Mouse (Mus musculus) kidney, adult 8-10 months (tissue): ENCODE measurements at regions not wholly inside any gene's neighbourhood (a gene's known extent, or its start where the extent isn't known, plus 50 kb on each side); places are given as distances from the start of the nearest gene placed in this dataset.
A peak's percentile ranks its signal among the peaks of the same experiment; 100 is the strongest.

Experiments used
- DNase-seq, 2 experiments: peaks; one replicate each; pipeline ENCODE4 v3.0.0; 2022

DNA sequence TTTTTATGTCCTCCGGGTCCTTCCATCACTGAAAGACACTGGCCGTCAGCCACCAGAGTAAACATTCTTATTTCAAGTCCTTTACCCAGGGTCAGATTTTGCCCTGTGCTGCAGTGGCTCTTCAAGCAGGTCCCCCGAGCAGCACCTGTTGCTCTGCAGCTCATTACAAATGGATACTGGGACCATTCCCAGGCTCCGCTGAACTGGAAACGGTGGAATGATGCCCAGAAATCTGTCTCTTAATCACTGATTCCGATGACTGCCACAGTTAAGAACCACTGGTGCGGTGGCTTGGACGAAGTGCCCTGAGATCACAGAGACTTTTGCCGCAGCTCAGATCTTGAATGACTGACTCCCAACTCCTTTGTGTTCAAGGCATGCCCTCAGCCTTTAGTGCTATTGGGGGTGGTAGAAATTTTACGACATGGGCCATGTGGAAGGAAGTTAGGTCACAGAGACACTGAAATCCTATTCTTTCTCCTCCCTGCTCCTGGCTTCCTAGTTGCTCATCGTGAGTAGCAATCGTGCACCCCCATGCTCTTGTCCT lies 179.6 kb upstream of the Prickle1 start:
- DNase-seq: peak; percentile 47 to 66

DNA sequence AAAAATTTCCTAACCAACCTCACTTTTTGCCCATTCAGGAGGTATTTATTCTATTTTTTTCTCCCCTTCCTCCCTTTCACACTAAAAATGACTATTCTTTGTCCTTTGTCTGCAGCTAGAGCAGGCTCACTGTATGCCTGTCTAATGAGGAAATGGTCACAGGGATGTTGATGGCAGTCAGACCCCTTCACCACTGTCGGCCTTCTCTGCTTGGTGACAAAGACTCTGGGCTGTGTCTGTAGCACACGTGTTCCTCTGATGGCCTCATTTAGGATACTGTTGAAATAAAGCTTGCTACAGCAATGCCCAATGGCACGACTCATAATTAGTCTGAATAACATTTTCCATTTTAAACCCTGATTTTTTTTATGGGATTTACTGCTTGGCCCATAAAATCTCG lies 178.6 kb upstream of the Prickle1 start:
- DNase-seq: no peak

DNA sequence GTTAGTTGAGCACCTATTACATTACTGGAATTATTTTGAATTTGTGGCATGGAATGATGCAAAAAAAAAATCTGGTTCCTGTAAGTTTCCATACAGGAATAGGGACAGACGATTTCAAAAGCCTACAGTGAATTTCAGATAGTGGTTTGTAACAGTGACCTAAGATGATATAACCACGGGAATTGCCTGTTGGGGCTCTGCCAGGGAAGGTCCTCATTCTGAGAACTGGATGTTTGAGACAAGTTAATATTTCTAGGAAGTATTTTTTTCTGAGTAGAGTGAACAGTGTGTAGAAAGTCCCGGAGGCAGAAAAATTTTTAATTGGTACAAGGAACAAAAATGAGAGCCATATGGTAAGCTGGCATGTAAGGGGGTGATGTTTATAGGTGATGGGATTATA lies 171.3 kb upstream of the Prickle1 start:
- DNase-seq: peak in 1 of 2 experiments; percentile 25

GRCm38 (mm10) chr15:93763047-93763446 lies 167.4 kb upstream of the Prickle1 start:
- DNase-seq: no peak

GRCm38 (mm10) chr15:93758204-93758836 lies 162.6 kb upstream of the Prickle1 start:
- DNase-seq: no peak

DNA sequence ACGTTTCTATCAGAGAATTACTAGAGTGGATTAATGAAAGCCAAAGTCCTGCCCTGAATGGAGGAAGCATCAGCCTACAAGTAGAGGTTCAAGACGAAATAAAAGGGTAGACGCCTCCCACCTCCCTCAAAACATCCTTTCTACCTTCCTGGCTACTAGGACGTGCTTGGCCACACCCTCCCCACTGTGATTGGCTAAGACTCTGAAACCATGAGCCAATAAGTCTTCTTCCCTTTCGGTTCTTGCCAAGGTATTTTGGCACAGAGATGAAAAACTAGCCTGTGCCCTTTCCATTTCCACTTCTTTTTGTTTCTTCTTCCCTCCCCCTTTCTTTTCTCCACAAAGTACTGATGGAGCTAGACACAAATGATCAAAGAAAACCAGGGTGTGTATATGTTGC lies 160.3 kb upstream of the Prickle1 start:
- no peak for DNase-seq

- no peak for DNase-seq
Observed at GRCm38 (mm10) chr15:93751817-93752216, 156.1 kb upstream of the Prickle1 start.

DNA sequence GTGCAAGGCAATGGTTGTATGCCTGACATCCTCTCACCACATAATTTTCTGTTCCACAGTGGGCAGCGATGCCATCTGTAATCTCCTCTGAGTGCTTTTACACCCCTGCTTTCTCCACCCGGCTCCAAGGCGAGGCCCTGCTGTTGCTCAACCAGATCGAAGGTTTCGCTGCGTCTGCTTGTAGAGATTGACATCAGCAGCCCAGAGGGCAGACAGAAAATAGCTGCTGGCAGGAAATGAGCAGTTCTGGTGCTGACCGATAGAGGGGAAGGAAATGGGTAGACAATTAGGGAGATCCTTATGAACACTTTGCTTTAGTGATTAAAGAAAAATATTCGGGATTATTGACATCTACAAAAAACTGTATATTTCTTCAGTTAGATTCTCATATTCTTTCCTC lies 155.3 kb upstream of the Prickle1 start:
- peak in 1 of 2 experiments; percentile 22 for DNase-seq

- no peak for DNase-seq
Observed at GRCm38 (mm10) chr15:93744191-93744945, 148.7 kb upstream of the Prickle1 start.

DNA sequence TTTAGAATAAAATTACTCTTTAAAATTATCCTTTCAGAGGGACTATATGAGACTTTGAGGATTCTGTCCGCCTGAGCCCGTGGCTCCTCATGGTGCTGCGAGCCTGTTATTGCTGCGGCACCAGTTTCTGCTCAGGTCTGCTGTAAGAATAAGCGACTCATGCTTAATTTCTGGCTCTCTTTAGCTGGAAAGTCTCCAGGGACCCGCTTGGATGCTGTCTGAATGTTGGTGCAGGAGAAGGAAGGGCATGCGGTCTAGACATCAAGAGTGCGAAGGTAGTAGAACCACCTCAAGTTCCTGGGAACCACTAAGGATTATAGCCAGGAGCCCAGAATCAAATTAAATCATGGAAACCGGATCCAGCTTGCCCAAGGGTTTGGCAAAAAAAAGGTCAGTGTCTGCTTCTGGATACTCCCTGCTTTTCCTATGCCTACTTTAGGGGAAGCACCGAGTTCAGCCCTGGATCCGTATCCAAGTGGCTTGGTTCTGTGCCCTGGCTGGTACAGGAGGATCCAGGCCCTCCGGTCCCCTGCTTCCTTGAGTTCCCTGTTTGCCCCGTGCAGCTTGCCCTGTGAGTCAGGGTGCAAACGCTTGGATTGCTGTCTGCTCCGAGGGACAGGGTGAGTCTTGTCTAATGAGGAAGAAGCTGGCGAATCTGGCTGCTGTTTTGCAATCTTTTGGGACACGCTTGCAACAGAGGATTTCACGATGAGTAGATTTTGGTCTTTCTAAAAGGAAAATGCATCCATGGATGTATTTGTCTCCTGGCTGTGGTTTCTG lies 138.2 kb upstream of the Prickle1 start:
- DNase-seq: no peak

GRCm38 (mm10) chr15:93732825-93733224 lies 137.1 kb upstream of the Prickle1 start:
- no peak for DNase-seq

- DNase-seq: no peak
Observed at GRCm38 (mm10) chr15:93731161-93731560, 135.5 kb upstream of the Prickle1 start.

GRCm38 (mm10) chr15:93715443-93715842 lies 119.8 kb upstream of the Prickle1 start:
- DNase-seq: no peak

- peak; percentile 47 to 59 for DNase-seq
Observed at GRCm38 (mm10) chr15:93713428-93713827, 117.7 kb upstream of the Prickle1 start.

- no peak for DNase-seq
Observed at GRCm38 (mm10) chr15:93712594-93712993, 116.9 kb upstream of the Prickle1 start.

DNA sequence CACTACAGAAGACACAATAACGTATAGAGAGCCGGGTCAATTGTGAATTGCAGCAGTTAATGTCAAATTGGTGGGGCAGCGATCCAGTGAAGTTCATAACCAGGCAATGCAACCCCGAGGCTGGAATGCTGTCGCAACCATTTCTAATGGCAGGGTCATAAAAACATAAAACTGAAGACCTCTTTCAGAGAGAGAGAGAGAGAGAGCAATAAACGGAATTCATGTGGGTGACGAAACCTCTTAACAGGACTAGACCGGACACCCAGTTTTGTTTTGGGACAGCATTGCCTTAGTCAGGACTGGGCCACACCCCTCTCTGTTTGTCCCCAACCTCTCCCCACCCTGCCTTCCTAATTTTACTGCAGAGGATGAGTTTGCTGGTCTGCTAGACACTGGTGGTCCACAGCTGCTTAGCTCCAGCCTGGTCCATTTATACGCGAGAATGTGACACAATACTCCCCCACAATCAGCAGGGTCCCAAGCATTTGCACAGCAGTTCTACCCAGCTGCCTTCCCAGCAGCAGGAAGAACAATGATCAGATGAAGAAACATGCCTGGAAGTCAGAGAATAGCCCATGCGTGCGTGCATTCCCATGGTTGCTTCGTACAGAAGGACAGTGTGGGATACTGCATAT lies 115.6 kb upstream of the Prickle1 start:
- DNase-seq: no peak

- DNase-seq: no peak
Observed at GRCm38 (mm10) chr15:93710493-93711149, 114.9 kb upstream of the Prickle1 start.

- no peak for DNase-seq
Observed at GRCm38 (mm10) chr15:93706366-93706930, 110.8 kb upstream of the Prickle1 start.

GRCm38 (mm10) chr15:93705651-93706050 lies 110.0 kb upstream of the Prickle1 start:
- no peak for DNase-seq

DNA sequence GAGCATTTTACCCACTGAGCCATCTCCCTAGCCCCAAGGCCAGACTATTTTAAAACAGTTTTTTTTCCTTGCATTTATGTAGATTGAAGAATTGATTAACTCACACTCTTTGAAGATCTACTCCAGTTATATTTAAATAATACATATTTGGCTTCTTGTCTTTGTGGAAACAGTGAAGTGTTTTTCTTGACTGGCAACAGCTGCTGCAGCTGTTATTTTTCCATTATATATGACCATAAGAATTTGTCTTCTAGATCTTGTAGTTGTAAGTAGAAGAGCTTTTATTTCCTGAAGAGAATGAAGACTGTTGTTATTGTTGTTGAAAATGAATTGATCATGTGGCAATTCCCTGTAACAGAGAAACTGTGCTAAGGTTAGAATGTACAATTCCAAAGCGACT lies 109.4 kb upstream of the Prickle1 start:
- no peak for DNase-seq

DNA sequence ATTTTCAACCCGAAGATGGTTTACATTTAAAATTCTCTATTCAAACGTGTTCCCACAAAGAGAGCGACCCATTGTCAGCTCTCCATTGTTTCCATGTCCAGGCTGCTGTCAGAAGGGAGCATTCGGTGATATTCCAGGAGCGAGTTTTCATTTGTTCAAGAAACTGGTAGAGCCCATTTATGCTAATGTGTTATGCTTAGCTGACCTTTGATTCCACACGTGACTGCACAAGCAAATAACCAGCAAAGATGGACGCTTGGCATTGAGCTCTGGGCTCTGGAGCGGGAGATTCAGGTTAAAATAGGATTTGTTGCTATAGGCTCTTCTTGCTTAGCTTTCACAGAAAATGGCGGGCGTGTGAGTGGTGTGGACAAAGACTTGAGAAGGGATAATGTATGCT lies 105.3 kb upstream of the Prickle1 start:
- no peak for DNase-seq

DNA sequence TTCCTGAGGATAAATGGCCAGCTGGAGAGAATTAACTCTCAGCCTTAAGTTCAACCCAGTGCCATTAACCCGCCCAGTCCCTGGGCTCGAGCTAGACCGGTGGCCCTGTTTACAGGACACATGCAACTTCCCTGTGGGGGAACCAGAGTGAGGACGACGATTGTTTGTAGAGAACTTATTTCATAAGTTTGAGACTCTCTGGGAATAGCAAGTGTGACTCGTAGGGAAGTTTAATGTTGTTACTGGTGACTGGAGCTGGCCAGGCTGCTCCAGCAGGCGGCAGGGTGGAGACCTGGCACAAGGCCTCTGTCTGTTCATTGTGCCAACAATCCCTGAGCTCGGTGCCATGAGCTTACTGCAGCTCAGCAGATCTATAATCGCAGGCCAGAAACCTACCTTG lies 104.3 kb upstream of the Prickle1 start:
- peak; percentile 51 to 52 for DNase-seq
